Mouse (Mus musculus) stomach, embryonic 14.5 days (tissue): Measurements from ENCODE around the gene Tmem39b. TPM values are rescaled to one million over a fixed set of nuclear protein-coding genes. Genes with fewer than 3 reads are reported as not detected.
"Not testable (repeated sequence)": the region's sequence is repeated elsewhere in the genome, so short reads cannot be mapped to it uniquely, and the experiment has no call there.

Experiments used
- ATAC-seq: fragments of 200-750 bp; cut with Nextera tagmentation; 2 replicates; pipeline ENCODE4 v1.8.0; 2017; ENCODE audit warnings: low read depth, moderate TSS enrichment; ENCODE audit not compliant: insufficient number of reproducible peaks, insufficient read depth, low FRiP score
- H3K27ac ChIP-seq: fragments of 300-500 bp; sonication (generic); 2 replicates; pipeline ENCODE4 v1.5.1; 2014; ENCODE audit warnings: mild to moderate bottlenecking, low read length, moderate library complexity, mixed read lengths
- H3K27me3 ChIP-seq: fragments of 300-500 bp; sonication (generic); 2 replicates; pipeline ENCODE4 v1.6.1; 2014; ENCODE audit warnings: low read length, control low read depth, mixed read lengths; ENCODE audit not compliant: control insufficient read depth, insufficient read depth
- H3K36me3 ChIP-seq: fragments of 300-500 bp; sonication (generic); 2 replicates; pipeline ENCODE4 v1.6.1; 2014; ENCODE audit warnings: mild to moderate bottlenecking, control low read depth, low read length, moderate library complexity, mixed read lengths; ENCODE audit not compliant: control insufficient read depth, insufficient read depth
- H3K4me1 ChIP-seq: fragments of 300-500 bp; sonication (generic); 2 replicates; pipeline ENCODE4 v1.6.1; 2014; ENCODE audit warnings: low read length, control low read depth, mixed read lengths; ENCODE audit not compliant: control insufficient read depth, insufficient read depth
- H3K4me2 ChIP-seq: fragments of 300-500 bp; sonication (generic); replicated peaks from 2 replicates; pipeline ENCODE4 v1.6.1; 2014; ENCODE audit warnings: low read depth, low read length, control low read depth
- H3K4me3 ChIP-seq: fragments of 300-500 bp; sonication (generic); 2 replicates; pipeline ENCODE4 v1.5.1; 2014; ENCODE audit warnings: low read depth, low read length, control low read depth
- H3K9ac ChIP-seq: fragments of 300-500 bp; sonication (generic); replicated peaks from 2 replicates; pipeline ENCODE4 v1.6.1; 2014; ENCODE audit warnings: low read depth, mild to moderate bottlenecking, control low read depth, low read length, moderate library complexity, mixed read lengths
- H3K9me3 ChIP-seq: fragments of 300-500 bp; sonication (generic); 2 replicates; pipeline ENCODE4 v1.6.1; 2016; ENCODE audit warnings: low read depth, low read length, control low read depth; ENCODE audit not compliant: control insufficient read depth
- WGBS: fragments of 180-500 bp; shearing (Covaris S2); extraction: QIAGEN DNeasy Blood & Tissue Kit; methylation state at CpG from one replicate; pipeline ENCODE4 v1.1.7; 2014; 5-methylcytosine and 5-hydroxymethylcytosine counted together
- polyA plus RNA-seq: library from polyadenylated mRNA; unstranded; fragments of >200 nt; fragmentation: Nextera tagmentation; extraction: Ambion mirVana; gene quantifications from 2 replicates; pipeline ENCODE4 v1.2.1, GENCODE M21; 2014

Gene Tmem39b
- polyA plus RNA-seq, 1 experiment from 2014 or later: 27.6 TPM

- WGBS: 90% methylated on average over 6 of the region's 6 CpGs
These were observed 4.0 kb upstream of the Tmem39b start for GRCm38 (mm10) chr4:129700661-129701060.

GRCm38 (mm10) chr4:129700216-129700615 lies 3.6 kb upstream of the Tmem39b start:
- Histone ChIP-seq H3K9me3 (no peaks in the 10 kb centered on the region), H3K9ac (no peak overlapping the region), H3K36me3 (peaks cover 22% of the 10 kb centered on the region), H3K27me3 (no peaks in the 10 kb centered on the region), H3K4me2 (no peak overlapping the region), H3K4me3 (no peak overlapping the region), H3K27ac (no peak overlapping the region), H3K4me1 (peaks cover 29% of the 10 kb centered on the region)
- WGBS: 41% methylated on average over 1 of the region's 1 CpGs
- ATAC-seq: no peak

More at GRCm38 (mm10) chr4:129700661-129701060, 4.0 kb upstream of the Tmem39b start:
- not testable (repeated sequence) for ATAC-seq, H3K4me3 ChIP-seq, H3K27ac ChIP-seq, H3K9ac ChIP-seq, H3K4me2 ChIP-seq, H3K27me3 ChIP-seq, H3K9me3 ChIP-seq
- peaks cover 26% of the 10 kb centered on the region for H3K4me1 ChIP-seq
- peaks cover 25% of the 10 kb centered on the region for H3K36me3 ChIP-seq

- 77% methylated on average over 7 of the region's 7 CpGs for WGBS
These were observed 553 bp upstream of the Tmem39b start for GRCm38 (mm10) chr4:129697191-129697590.

GRCm38 (mm10) chr4:129695815-129696157 lies 852 bp downstream of the Tmem39b start:
- peak overlapping the region; percentile 45; the same call in 1 of the 2 replicates for H3K9ac ChIP-seq
- ATAC-seq: no peak
- 20% methylated on average over 6 of the region's 6 CpGs for WGBS
- peaks cover 8% of the 10 kb centered on the region for H3K4me1 ChIP-seq
- peak overlapping the region; percentile 52 for H3K4me2 ChIP-seq
- no peaks in the 10 kb centered on the region for H3K9me3 ChIP-seq
- H3K27ac ChIP-seq: peak overlapping the region; percentile 86; the same call in 1 of the 2 replicates
- H3K27me3 ChIP-seq: no peaks in the 10 kb centered on the region
- H3K36me3 ChIP-seq: peaks cover 18% of the 10 kb centered on the region
- peak overlapping the region; percentile 49 for H3K4me3 ChIP-seq

More at GRCm38 (mm10) chr4:129697191-129697590, 553 bp upstream of the Tmem39b start:
- ATAC-seq: no peak
- no peaks in the 10 kb centered on the region for H3K27me3 ChIP-seq
- H3K9ac ChIP-seq: peak overlapping the region; percentile 45
- H3K4me3 ChIP-seq: peak overlapping the region; percentile 49
- H3K27ac ChIP-seq: peak overlapping the region; percentile 86
- H3K36me3 ChIP-seq: peaks cover 15% of the 10 kb centered on the region
- no peaks in the 10 kb centered on the region for H3K9me3 ChIP-seq
- peak overlapping the region; percentile 52 for H3K4me2 ChIP-seq
- H3K4me1 ChIP-seq: peaks cover 15% of the 10 kb centered on the region

GRCm38 (mm10) chr4:129684531-129684930 lies 12.1 kb downstream of the Tmem39b start:
- Histone ChIP-seq H3K36me3 (peaks cover 60% of the 10 kb centered on the region), H3K9me3 (no peaks in the 10 kb centered on the region), H3K27ac (no peak overlapping the region), H3K4me2 (no peak overlapping the region), H3K9ac (no peak overlapping the region), H3K4me3 (no peak overlapping the region), H3K27me3 (no peaks in the 10 kb centered on the region), H3K4me1 (no peaks in the 10 kb centered on the region)
- ATAC-seq: no peak
- 88% methylated on average over 6 of the region's 6 CpGs for WGBS

GRCm38 (mm10) chr4:129683901-129684493 lies 12.6 kb downstream of the Tmem39b start:
- Histone ChIP-seq H3K4me2 (no peak overlapping the region), H3K36me3 (peaks cover 60% of the 10 kb centered on the region), H3K4me3 (no peak overlapping the region), H3K4me1 (no peaks in the 10 kb centered on the region), H3K9me3 (no peaks in the 10 kb centered on the region), H3K9ac (no peak overlapping the region), H3K27me3 (no peaks in the 10 kb centered on the region), H3K27ac (no peak overlapping the region)
- no peak; the same call in 1 of the 2 replicates for ATAC-seq
- 90% methylated on average over 11 of the region's 11 CpGs for WGBS

GRCm38 (mm10) chr4:129681837-129682236 lies 14.8 kb downstream of the Tmem39b start:
- Histone ChIP-seq H3K27me3 (no peaks in the 10 kb centered on the region), H3K4me2 (no peak overlapping the region), H3K9ac (no peak overlapping the region), H3K4me1 (no peaks in the 10 kb centered on the region), H3K9me3 (no peaks in the 10 kb centered on the region), H3K36me3 (peaks cover 61% of the 10 kb centered on the region), H3K27ac (no peak overlapping the region), H3K4me3 (no peak overlapping the region)
- ATAC-seq: no peak
- WGBS: 96% methylated on average over 11 of the region's 11 CpGs

GRCm38 (mm10) chr4:129672878-129673449 lies 23.7 kb downstream of the Tmem39b start:
- H3K27ac ChIP-seq: peak overlapping the region; percentile 95; the same call in 1 of the 2 replicates
- peak overlapping the region; percentile 86 for H3K9ac ChIP-seq
- H3K27me3 ChIP-seq: no peaks in the 10 kb centered on the region
- no peaks in the 10 kb centered on the region for H3K9me3 ChIP-seq
- peak overlapping the region; percentile 73 for H3K4me2 ChIP-seq
- H3K4me1 ChIP-seq: peaks cover 9% of the 10 kb centered on the region; the same call in 1 of the 2 replicates
- peak overlapping the region; percentile 68 for H3K4me3 ChIP-seq
- no peak for ATAC-seq
- H3K36me3 ChIP-seq: peaks cover 14% of the 10 kb centered on the region
- WGBS: 6% methylated on average over 10 of the region's 10 CpGs
